Mouse (Mus musculus) lung, adult 10 weeks (tissue): Measurements from ENCODE around the gene Med11. TPM values are rescaled to one million over a fixed set of nuclear protein-coding genes. Genes with fewer than 3 reads are reported as not detected.

Experiments used
- polyA plus RNA-seq: library from polyadenylated mRNA; stranded (reverse); fragments of 350-450 nt; fragmentation: Illumina TruSeq; extraction: RNeasy Lipid Tissue Mini Kit (QIAGEN cat#74804); gene quantifications from one replicate; pipeline ENCODE4 v1.2.3, GENCODE M21; 2014; ENCODE audit warnings: low read depth, low replicate concordance; ENCODE audit not compliant: insufficient read depth

Gene Med11
- 52.9 TPM for polyA plus RNA-seq

GRCm38 (mm10) chr11:70451797-70452498 lies at the start of gene Med11:
Gene Med11, plus strand, starts transcription at chr11:70451919.

GRCm38 (mm10) chr11:70409594-70410296 lies 42.0 kb upstream of the Med11 start, which contains the start of gene Pelp1:
Gene Pelp1, minus strand, starts transcription at chr11:70410031.

GRCm38 (mm10) chr11:70432048-70432894 lies 19.4 kb upstream of the Med11 start, which contains the start of gene Arrb2:
Gene Arrb2, plus strand, starts transcription at chr11:70432635.

GRCm38 (mm10) chr11:70458688-70459600 lies 7.2 kb downstream of the Med11 start, which contains the start of gene Zmynd15:
Gene Zmynd15, plus strand, starts transcription at chr11:70459433.

GRCm38 (mm10) chr11:70459601-70460101 lies 7.9 kb downstream of the Med11 start, which contains the start of gene Cxcl16:
Gene Cxcl16, minus strand, starts transcription at chr11:70459984.

Other genes starting within 250 kb of the Med11 start
- 54.5 TPM for gene Slc16a11, start 239.2 kb upstream of the Med11 start, polyA plus RNA-seq
- 4.1 TPM for gene Slc16a13, start 230.9 kb upstream of the Med11 start, polyA plus RNA-seq
- gene Bcl6b, start 222.1 kb upstream of the Med11 start, polyA plus RNA-seq, result 15.8 TPM
- 69.1 TPM for gene 0610010K14Rik, start 214.0 kb upstream of the Med11 start, polyA plus RNA-seq
- gene Gm21988, start 212.1 kb upstream of the Med11 start, polyA plus RNA-seq, result 8.1 TPM
- 203 TPM for gene Rnasek, start 212.1 kb upstream of the Med11 start, polyA plus RNA-seq
- 2.8 TPM for gene Alox12, start 196.6 kb upstream of the Med11 start, polyA plus RNA-seq
- gene Alox12e, start 129.3 kb upstream of the Med11 start, polyA plus RNA-seq, result not detected
- 3.7 TPM for gene Alox15, start 99.9 kb upstream of the Med11 start, polyA plus RNA-seq
- gene Pelp1, start 41.9 kb upstream of the Med11 start, polyA plus RNA-seq, result 9.8 TPM
- 37.6 TPM for gene Arrb2, start 19.3 kb upstream of the Med11 start, polyA plus RNA-seq
- gene Zmynd15, start 7.5 kb downstream of the Med11 start, polyA plus RNA-seq, result 3.2 TPM
- gene Cxcl16, start 8.1 kb downstream of the Med11 start, polyA plus RNA-seq, result 59.8 TPM
- gene Tm4sf5, start 53.3 kb downstream of the Med11 start, polyA plus RNA-seq, result 0.25 TPM
- gene Vmo1, start 62.7 kb downstream of the Med11 start, polyA plus RNA-seq, result 0.55 TPM
- not detected for gene Gltpd2, start 67.3 kb downstream of the Med11 start, polyA plus RNA-seq
- gene Psmb6, start 73.4 kb downstream of the Med11 start, polyA plus RNA-seq, result 296 TPM
- not detected for gene Gm40193, start 81.0 kb downstream of the Med11 start, polyA plus RNA-seq
- 9.6 TPM for gene Pld2, start 88.1 kb downstream of the Med11 start, polyA plus RNA-seq
- 24.0 TPM for gene Mink1, start 111.0 kb downstream of the Med11 start, polyA plus RNA-seq
- not detected for gene 4930544D05Rik, start 163.9 kb downstream of the Med11 start, polyA plus RNA-seq
- 0.14 TPM for gene Chrne, start 167.3 kb downstream of the Med11 start, polyA plus RNA-seq
- gene Gp1ba, start 187.2 kb downstream of the Med11 start, polyA plus RNA-seq, result 0.30 TPM
- 71.5 TPM for gene Rnf167, start 195.3 kb downstream of the Med11 start, polyA plus RNA-seq
- gene Slc25a11, start 195.6 kb downstream of the Med11 start, polyA plus RNA-seq, result 77.2 TPM
- 578 TPM for gene Pfn1, start 202.7 kb downstream of the Med11 start, polyA plus RNA-seq
- gene Eno3, start 205.3 kb downstream of the Med11 start, polyA plus RNA-seq, result 26.5 TPM
- gene Spag7, start 217.5 kb downstream of the Med11 start, polyA plus RNA-seq, result 78.5 TPM
- 9.8 TPM for gene Camta2, start 236.2 kb downstream of the Med11 start, polyA plus RNA-seq
- 2.0 TPM for gene Inca1, start 248.2 kb downstream of the Med11 start, polyA plus RNA-seq
- 56.7 TPM for gene Kif1c, start 248.6 kb downstream of the Med11 start, polyA plus RNA-seq